Mouse (Mus musculus) CD4-positive helper T cell, adult 2 months (primary cell): ENCODE results near the gene Ucp3.

Experiments used
- DNase-seq: peaks from one replicate; pipeline ENCODE4 v3.0.0-alpha.2; 2012; ENCODE audit warnings: low read depth, missing footprints, low spot score

Gene Ucp3

DNA sequence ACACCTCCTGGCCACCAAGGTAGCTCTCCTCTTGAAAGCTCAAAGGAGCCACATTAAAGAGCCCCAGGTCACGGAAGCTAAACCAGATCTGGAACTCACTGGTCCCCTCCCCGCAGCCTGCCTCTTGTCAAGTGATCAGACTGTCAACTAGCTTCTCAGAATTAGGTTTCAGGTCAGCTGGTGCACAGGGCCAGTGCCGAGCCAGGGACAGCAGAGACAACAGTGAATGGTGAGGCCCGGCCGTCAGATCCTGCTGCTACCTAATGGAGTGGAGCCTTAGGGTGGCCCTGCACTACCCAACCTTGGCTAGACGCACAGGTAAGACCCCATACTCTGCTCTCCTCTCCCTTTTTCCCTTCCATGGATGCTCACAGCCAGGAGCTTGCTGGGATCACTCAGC, at the start of gene Ucp3:
Gene Ucp3, plus strand, starts transcription at position 214 of the 400 bp plus-strand sequence.
- no peak for DNase-seq

DNA sequence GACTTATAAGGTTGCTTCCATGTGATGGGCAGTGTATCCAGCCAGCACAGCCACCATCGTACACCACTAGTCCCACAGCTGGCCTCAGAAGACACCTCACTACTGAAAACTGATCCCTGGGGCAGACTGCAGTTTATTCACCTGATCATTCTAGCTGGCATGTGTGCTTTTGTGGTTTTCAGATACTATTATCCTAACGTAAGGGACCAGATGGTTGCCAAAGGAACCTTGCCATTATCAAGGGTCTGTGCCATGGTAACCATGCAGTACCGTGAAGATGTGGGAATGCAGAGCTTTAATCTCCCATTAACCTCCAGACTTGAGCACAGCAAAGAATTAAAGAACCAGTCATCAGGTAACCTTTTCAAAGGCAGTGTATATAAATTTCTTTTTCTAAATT, 47.0 kb upstream of the Ucp3 start:
- DNase-seq = no peak

DNA sequence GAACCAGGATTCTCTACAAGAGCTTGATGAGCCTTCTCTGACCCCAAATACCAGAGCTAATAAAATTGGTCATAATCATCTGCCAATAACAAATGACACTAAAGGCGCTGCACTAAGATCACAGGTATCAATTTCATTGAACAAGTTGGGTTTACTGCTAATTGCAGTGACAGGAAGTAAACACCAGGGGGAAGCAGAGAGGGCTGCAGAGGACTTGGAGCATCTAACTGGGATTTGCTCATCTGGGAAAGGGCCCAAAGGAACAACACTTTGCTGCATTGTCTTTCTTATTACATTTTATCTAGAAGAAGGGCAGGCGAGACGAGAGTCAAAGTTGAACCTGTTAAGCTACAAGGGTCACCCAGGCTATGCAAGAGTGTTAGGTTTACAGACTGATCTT, 43.7 kb upstream of the Ucp3 start:
- DNase-seq = peak; percentile 56

DNA sequence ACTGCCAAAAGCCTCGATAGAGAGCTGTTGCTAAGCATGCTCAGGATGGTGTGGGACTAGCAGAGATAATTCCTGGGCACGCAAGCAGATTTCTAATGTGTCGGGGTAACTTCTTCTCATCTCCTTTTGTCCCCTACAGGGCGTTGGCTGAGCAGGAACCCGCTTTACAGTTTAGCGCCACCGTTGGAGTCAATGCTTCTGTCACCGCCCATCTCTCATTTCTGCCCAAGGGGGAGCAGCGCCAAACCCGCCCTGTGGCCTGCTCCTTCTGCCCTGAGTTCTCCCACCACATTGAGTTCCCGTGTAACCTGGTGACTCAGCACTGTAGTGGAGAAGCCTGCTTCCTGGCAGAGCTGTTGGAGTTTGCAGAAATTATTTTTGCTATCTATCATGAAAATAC, 42.9 kb upstream of the Ucp3 start:
- DNase-seq = no peak

DNA sequence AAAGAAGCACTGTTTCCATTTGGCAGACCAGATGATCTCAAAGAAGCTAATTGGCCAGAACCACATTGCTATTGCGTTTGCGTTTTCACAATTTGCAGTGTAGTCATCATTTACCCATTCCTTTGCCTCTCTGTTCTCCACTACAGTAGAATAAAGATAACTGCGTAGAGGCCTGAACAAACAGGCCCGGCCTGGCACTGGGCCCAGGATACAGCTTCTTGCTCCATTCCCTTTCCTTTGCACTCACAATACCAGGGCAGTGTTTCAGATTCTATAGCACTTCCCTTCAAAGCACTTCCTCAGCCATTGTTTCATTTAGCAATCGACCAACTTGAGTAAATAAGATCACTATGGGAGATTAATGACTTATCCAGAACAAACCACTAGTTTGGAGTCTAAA, 41.7 kb upstream of the Ucp3 start:
- DNase-seq = no peak

DNA sequence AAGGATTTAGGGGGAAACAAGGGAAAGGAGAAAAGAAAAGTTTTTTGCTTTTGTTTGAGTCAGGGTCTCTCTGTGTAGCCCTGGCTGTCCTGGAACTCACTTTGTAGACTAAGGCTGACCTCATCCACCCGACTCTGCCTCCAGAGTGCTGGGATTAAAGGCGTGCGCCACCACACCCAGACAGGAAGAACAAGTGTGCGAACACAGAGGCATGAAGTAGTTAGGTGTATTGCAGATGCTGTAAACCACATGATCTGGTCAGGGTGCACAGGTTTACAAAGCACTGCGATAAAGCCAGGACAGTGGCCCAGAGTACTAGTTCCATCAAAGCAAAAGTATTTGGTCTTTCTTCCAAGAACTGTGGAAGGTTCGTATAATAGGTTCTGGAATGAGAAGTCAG, 39.5 kb upstream of the Ucp3 start:
- DNase-seq = no peak

DNA sequence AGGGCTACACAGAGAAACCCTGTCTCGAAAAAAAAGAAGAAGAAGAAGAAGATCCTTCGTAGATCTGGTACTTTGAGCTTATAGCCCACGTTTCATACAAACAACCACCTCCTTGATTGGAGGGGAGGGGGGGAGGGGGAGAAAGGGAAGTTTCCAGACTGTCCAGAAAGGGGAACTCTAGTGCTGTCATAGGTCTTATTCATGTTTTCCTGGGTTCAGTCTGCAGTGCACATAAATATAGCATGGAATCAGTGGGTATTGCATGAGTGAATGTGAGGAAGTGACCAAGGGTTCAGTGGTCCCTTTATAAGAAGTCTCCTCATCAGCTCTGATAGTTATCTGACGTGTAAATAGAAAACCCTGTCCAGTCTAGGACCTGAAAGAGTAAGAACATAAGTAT, 29.1 kb upstream of the Ucp3 start:
- DNase-seq = no peak

DNA sequence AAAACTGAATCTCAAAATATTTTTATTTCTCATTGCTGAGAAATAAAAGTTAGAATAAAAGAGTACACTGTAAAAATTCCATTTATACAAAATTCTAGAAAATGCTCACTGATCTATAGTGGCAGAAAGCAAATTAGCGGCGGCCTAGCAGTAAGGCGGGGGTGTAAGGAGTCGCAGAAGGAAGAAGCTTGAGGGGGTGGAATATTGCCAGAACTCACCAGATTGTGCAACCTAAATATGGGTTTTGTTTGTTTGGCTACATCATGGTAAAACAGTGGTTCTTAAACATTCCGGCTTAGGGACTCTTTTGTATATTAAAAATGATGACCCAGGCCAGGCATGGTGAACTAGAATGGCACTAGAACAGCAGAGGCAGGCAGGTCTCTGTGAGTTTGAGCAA, 26.5 kb upstream of the Ucp3 start:
- no peak for DNase-seq

DNA sequence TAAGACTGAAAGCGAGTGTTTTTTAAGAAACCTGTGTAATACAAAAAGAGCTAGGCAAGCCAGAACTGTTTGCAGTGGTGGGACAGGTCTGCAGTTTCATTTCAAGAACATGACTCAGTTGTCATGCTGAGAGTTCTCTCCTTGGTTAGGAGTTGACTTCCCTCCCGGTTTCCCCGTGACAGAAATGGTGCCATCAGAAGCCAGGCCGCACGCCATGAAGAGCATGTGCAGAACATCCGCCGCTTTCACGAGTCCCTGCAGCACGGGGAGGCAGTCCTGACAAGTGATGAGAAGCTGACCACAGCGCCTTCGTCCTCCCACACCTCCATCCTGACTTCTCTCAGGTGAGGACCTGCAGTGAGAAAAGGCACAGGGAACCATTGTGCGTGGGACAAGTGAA, 24.3 kb upstream of the Ucp3 start:
- peak; percentile 73 for DNase-seq

DNA sequence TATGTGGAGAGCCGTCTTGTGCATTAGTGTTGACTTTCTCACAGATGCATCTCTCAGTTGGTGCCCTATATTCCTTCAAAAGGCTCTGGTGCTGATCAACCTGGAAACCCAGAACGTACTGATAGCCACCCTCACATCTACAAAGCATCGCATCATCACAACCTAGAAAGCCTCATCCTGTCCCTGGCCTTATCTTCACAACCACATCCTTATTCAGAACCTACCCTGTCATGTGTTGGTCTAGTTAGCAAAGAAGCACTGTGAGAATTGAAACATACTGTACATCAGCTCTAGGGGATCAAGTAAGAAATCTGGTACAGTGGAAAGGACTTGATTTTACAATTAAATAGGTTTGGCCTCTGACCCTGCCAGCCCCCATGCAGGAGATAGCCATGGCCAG, 23.8 kb upstream of the Ucp3 start:
- peak; percentile 87 for DNase-seq

DNA sequence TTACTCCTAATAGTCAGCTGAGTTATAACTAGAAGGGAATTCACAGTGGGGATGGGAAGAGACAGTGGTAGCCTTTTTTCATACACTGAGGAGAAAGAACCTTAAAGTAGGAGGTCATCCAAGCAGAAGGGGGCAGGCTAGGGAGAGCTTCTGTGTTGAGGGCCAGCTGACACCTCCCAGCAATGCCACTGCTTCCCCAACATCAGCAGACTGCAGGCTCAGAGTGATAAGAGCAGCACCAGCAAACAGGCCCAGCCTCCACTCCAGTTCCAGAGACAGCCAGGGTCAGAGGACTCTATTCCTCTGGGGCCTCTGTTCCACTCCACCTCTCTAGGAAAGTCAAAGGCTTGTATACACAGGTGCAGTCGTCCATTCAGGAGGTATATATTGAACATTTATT, 14.6 kb upstream of the Ucp3 start:
- DNase-seq = no peak

DNA sequence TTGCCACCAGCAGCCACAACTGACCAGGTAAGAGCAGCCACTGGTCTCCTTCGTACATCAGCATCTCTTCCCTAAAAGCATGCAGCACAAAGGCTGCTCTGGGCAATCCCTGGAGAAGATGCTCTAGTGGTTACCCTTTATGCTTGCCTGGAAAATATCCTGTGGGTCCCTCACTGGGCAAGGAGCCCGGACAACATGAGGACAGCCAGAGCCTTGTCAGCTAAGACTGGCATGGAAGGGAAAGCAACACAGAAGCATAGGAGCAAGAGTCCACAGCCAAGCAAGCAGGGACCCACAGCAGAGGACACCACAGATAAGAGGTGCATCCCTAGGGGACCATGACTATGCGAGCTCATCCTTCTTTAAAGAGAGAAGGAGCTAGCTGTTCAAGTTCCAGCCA, 12.9 kb upstream of the Ucp3 start:
- DNase-seq = no peak

DNA sequence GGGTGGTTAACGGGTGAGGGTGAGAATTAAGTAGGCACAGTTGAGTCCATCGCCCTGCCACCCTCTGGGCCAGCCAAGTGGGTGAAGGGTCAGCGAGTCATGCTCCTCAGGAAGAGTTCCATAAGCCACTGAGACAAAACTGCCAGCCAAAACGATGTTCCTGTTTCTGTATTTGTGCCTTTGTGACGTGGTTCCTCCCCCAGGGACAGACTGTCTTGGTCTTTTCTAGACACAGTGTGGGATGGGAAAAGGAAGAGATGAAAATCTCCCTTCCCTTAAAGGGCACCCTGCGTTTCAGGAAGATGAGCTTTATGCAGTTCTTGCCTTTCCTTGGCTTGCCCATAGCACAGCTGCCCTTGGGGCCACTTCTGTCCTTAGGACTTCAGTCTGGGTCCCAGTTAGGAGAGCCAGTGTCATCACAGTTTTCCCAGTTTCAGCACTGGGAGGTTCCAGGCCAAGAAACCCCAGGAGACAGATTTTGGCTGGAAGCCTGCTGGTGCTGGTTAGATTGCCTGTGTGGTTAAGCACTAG, 11.1 kb upstream of the Ucp3 start:
- no peak for DNase-seq

DNA sequence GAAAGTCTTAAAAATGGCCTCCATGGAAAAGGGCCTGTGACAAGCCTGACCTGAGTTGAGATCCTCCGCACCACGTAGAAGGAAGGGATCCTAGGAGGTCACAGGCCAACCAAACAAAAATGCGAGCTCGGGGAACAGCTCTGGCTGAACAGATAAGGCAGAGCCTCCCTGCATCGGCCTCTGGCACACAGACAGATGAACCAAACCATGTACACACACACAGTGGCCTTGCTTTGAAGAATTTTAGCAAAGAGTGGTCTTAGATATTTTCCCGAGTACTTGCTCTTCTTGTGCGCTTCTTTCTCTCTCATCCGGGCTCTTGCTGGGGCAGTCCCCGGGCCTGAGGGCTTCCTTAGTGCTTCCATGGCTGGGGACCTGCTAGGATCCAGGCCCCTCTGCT, 9.6 kb upstream of the Ucp3 start:
- no peak for DNase-seq

DNA sequence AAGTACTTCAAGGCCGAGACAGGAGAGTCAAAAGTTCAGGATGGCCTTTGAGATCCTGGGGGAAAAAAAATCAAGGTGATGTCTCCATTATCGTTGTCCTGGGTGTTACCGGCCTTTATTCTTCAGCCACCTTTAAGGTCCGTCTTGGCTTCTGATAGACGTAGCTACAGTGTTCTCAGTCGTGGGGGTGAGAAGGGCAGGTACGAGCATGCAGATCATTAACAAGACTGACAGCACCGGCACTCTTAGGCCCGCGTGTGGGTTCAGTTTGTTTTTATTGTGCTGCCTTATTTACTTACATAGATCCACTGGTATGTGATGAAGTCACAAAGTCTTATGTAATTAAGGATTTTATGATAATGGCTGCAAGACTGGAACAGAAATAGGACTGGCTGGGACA, 9.0 kb upstream of the Ucp3 start:
- no peak for DNase-seq

DNA sequence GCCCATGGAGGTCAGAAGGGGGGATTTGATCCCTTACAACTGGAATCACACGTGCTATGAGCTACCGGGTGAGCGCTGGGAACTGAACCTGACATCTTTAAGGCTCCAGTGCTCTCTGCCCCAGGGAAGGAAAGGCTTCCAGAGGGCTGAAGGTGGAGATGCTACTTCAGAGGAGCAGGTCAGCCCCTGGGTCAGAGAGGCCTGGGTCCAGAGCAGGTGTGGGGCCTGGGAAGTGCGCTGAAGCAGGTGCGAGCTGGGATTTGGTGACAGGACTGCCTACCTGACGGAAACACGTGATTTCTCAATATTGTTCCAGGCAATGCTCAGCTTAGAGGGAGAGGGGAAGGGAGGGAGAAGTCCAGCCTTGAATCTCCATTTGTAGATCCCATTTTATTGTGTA, 8.5 kb upstream of the Ucp3 start:
- no peak for DNase-seq

DNA sequence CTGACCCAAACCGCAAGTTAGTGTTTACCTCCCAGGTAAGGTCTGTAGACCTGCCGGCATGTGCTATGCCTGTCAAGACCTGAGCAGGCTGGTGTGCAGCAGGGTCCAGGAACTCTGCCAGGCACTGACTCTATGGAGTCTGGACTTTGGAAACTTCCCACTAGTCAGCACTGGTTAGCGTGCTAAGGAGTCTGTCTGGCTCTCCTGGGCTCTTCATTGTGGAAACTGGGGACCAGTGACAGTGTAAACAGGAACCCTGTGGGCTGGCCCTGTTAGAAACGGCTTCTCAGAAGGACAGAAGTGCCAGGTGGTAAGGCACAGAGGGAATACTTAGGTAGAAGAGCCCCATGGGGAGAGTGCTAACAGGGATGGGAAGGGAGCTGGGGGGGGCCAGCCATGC, 7.5 kb upstream of the Ucp3 start:
- DNase-seq = no peak

DNA sequence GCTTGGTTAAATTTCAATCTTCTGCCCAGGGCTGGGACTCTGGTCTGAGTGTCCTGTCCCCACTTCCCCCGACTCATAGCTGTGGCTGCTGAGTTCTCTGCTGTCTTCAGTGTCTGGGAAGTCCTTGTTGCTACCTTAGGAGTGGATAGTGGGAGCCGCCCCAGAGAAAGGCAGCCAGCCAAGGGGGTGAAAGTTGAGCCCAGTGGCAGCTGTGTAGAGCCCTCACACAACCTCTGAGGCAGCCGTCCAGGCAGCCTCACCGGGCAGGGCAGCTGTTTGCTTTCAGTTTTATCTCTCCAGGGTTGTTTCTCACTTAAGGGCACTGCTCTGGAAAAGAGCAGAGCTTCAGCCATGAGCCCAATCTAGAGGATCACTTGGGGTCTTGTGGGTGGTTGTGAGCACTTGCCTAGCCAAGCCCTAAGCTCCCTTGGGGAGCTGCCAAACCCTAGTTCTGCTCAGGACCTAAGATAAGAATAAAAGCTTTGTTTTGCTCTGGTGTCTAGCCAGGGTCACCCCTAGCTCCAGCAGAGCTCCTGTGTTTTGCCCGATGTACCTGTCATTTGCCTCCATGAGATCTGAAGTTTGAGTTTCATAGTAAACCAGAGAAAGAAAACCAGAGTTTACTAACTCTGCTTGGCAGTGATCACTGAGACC, 7.0 kb upstream of the Ucp3 start:
- no peak for DNase-seq

DNA sequence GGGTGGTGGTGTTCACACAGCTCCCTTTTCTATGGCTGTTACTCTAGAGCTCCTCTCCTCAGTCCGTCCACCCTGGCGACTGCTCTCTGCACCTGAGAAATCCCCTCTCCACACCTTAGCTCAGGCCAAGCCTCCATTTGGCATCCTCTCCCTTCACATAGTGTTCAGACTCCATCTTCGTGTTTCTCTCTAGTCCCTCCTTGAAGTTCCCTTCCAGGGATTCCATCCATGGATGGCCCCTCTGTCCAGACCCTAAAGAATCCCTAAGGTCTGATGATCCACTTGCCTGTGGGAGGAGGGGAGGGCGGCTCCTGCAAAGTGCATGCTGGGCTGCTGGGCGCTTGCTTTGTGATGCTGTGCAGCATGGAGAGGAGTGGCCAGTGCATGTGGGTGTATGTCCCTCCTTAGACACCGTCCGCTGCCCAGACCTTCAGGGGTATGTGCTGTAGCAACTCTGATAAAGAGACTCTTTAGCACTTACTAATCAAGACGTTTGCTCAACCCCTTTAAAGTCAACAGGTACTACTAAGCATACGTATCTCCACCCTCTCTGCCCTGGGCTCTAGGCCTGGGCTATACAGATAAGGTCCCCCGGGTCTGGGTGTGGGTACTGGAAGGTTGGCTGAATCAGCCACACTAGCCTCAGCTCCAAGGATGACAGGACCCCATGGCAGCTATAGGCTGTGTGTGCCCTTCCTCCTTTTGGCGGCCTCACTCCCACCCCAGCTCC, 5.8 kb upstream of the Ucp3 start:
- no peak for DNase-seq

DNA sequence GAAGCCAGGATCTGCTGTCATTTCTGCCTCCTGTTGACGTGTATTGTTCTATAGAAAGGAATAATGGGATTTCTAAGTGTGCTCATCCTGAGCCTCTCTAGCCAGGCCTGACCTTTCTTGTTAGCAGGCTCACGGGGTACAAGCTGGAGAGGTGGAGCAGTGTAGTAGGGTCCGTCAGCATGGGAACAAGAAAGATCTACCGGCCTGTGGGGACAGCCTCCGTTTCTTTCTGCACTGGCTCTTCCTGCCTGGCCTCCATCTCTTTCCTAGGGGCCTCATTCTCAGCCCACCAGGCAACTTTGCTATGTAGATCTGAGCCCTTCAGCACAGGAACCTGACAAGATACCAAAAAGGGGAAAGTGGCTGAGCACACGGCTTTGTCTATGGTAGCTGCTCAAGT, 4.0 kb upstream of the Ucp3 start:
- no peak for DNase-seq

DNA sequence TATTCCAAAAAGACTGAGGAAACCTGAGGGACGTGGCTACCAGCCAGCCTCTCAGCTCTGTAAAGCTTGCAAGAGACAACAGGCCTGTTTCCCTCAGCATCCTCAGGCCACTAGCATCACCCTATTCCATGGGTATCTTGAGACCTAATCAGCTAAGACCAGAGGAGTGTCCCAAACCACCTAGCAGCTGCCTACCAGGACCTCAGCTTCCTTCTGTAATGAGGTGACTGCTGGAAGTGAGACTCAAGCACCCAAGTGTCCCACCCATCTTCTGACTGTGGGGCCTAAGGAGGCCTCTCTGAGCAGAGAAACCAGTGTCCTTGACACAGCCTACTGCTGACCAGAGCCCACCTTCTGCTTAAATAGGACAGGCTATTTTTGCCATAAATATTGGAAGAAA, 3.3 kb upstream of the Ucp3 start:
- no peak for DNase-seq

DNA sequence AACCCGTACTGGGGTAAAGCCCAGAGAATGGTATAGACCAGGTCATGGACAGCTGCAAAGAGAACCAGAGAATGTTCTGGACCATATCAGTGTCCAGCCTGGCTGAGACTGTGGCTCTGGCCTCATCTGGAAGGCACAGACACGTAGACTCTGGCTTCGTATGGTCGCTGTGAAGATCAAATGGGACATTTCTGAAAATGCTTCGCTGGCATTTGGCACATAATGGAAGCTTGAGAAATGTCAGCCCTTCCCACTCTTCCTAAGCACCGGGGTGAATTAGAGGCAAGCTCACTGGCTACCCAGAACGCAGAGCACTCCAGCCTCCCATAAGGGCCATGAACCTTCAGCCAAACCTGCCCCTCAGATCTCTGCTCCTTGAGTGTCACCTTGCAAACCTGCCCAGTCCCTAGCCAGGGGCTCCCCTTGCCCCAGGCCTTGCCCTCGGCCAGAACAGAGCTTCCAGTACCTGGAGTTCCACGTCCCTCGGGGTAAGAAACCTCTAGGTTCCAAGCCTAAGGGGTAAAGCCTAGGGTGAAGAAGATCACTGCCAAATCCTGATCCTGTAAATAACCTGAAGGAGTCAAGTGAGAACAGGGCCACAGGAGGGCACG, 1.9 kb upstream of the Ucp3 start:
- no peak for DNase-seq

DNA sequence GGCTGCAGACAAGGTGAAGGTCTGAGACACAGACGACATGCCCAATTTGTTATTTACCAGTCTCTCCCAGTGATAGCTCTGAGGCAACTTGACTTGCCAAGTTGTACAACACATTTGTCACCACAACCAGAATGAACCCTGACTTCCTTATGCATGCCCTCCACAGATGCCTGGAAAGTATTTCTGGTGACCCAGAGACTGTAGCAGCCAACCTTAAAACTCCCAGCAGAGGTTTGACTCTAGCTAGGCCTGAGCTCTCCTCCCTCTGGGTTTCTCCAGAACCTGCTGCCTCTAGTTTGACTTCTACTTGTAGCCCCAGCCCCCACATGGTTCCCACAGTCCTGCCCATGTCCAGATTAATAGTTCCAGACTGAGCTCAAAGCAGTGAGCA, 1.4 kb upstream of the Ucp3 start:
- no peak for DNase-seq
